Mouse (Mus musculus) heart, postnatal 0 days (tissue): ENCODE measurements around the gene Xpnpep1.

ENCODE experiments used
- CTCF ChIP-seq: IDR thresholded peaks from 2 replicates; pipeline ENCODE4 v1.5.1; 2016; ENCODE audit warnings: antibody characterized with exemption, control low read depth, low read depth
- EP300 ChIP-seq: IDR thresholded peaks from 2 replicates; pipeline ENCODE4 v1.6.1; 2016; ENCODE audit warnings: antibody characterized with exemption, low read depth

DNA sequence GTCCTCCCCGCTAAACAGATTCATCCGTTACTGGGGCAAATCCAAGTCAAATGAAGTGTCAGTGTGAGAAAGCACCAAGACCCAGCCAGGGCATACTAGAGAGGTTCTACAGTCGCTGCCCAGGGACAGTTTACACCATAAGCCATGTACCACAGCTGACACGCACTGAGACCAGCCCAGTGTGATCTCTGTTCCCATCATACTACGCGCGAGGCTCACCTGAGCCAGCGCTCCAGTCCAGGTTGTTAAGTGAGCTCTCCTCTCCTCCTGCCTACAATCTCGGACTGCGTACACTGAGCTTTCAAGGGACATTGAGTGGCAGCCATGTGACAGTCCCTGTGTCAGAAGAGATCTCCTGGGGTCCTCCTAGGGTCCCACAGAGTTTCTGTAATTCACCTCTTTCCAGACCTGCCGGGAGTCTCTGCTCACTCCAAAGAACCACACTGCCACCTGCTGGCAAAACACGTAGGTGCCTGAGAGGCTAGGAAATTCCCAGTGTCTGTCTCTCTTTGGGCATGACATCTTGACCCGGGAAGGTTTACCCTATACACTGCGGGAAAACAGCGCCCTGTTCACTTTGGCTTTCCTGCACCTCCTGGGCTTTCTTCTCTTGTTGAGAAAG is 64.3 kb downstream of the Xpnpep1 start:
- TF ChIP-seq CTCF: peak; percentile 86
- no peak for TF ChIP-seq EP300
